Comparison of ENCODE assay signal across 10 mouse cellular contexts in genomic region chr1:72214470-72214961, GRCm38 (mm10). TPM values are rescaled to one million over a fixed set of nuclear protein-coding genes. Genes with fewer than 3 reads are reported as not detected.
DNase-seq lines count a peak whose midpoint lies in the region; ATAC-seq and TF ChIP-seq lines count a peak whose summit lies in the region.
"Had no signal": no experiment of that assay in that cellular context is flagged by ENCODE, and none has a peak within 500 bp of the region (broad histone marks: within the 10 kb centered on the region; RNA-seq: fewer than 3 reads in every experiment).

No protein-coding gene starts in this region.

- no peak for TF ChIP-seq CTCF in liver, postnatal 0 days (IDR thresholded peaks at IDR 0.05; ENCODE audit: low read depth)

- no peaks in the 10 kb centered on the region for H3K36me3 ChIP-seq in liver, postnatal 0 days (replicated peaks; ENCODE audit: insufficient read depth, low read length)
- no peaks in the 10 kb centered on the region for H3K36me3 ChIP-seq in heart, embryonic 13.5 days
- H3K36me3 ChIP-seq: lung, embryonic 15.5 days; neural tube, embryonic 13.5 days had no signal

- 29% methylated on average over 7 of the region's 7 CpGs for WGBS in liver, postnatal 0 days (ENCODE audit: insufficient replicate concordance)
- 41% methylated on average over 7 of the region's 7 CpGs for WGBS in heart, embryonic 13.5 days

- intact Hi-C loops in left cerebral cortex, postnatal 10 days (cut with DNase I) = no loop called here

- peak; percentile 34 for DNase-seq in liver, postnatal 0 days
- no peak for DNase-seq in liver
- peak; percentile 62 to 64 for DNase-seq in cerebellum, postnatal 36 days
- peak; percentile 57 to 59 for DNase-seq in spleen, postnatal 36 days (ENCODE audit: low spot score in 2 of 2)
- DNase-seq in urinary bladder, postnatal 10 days (ENCODE audit: low spot score) = no peak
- DNase-seq in left cerebral cortex, adult 11 months (ENCODE audit: low spot score) = no peak
- DNase-seq in left cerebral cortex, postnatal 10 days (ENCODE audit: extremely low spot score in 1 of 2, low spot score in 2 of 2) = no peak

- ATAC-seq in liver, postnatal 0 days = no peak
- ATAC-seq in heart, embryonic 13.5 days (ENCODE audit: extremely low read depth, insufficient number of reproducible peaks, low FRiP score, low TSS enrichment) = no peak

- no peak overlapping the region for H3K4me2 ChIP-seq in liver, postnatal 0 days (ENCODE audit: low read depth, low read length)
- H3K4me2 ChIP-seq in heart, embryonic 13.5 days = peak overlapping the region; percentile 19
- H3K4me2 ChIP-seq: lung, embryonic 15.5 days; neural tube, embryonic 13.5 days had no signal

- no peak overlapping the region for H3K4me3 ChIP-seq in liver, postnatal 0 days (ENCODE audit: low read depth, low read length)
- H3K4me3 ChIP-seq in heart, embryonic 13.5 days = no peak overlapping the region
- H3K4me3 ChIP-seq: lung, embryonic 15.5 days; neural tube, embryonic 13.5 days had no signal

- 0 out of 2 replicates have a peak, but pooled peaks cover 3% of the 10 kb centered on the region for H3K27me3 ChIP-seq in liver, postnatal 0 days (ENCODE audit: insufficient read depth, low read length)
- H3K27me3 ChIP-seq in heart, embryonic 13.5 days (replicated peaks) = no peaks in the 10 kb centered on the region
- H3K27me3 ChIP-seq: neural tube, embryonic 13.5 days had no signal

- peaks cover 10% of the 10 kb centered on the region for H3K4me1 ChIP-seq in liver, postnatal 0 days (ENCODE audit: insufficient read depth)
- peaks cover 28% of the 10 kb centered on the region for H3K4me1 ChIP-seq in heart, embryonic 13.5 days

- TF ChIP-seq EP300 in liver, postnatal 0 days (IDR thresholded peaks at IDR 0.05; ENCODE audit: low read depth) = no peak

- H3K9ac ChIP-seq in liver, postnatal 0 days (replicated peaks) = no peak overlapping the region
- peak overlapping the region; percentile 37; the same call in 1 of the 2 replicates for H3K9ac ChIP-seq in heart, embryonic 13.5 days
- H3K9ac ChIP-seq: lung, embryonic 15.5 days; neural tube, embryonic 13.5 days had no signal

- no peak overlapping the region for H3K27ac ChIP-seq in liver, postnatal 0 days (ENCODE audit: low read depth)
- peak overlapping the region; percentile 86 for H3K27ac ChIP-seq in heart, embryonic 13.5 days (replicated peaks)
- H3K27ac ChIP-seq: lung, embryonic 15.5 days; neural tube, embryonic 13.5 days had no signal

- H3K9me3 ChIP-seq in liver, postnatal 0 days (ENCODE audit: low read length) = no peaks in the 10 kb centered on the region
- H3K9me3 ChIP-seq in heart, embryonic 13.5 days = no peaks in the 10 kb centered on the region
- H3K9me3 ChIP-seq: lung, embryonic 15.5 days; neural tube, embryonic 13.5 days had no signal

RNA-seq across cellular contexts. Expression of gene Mreg, which starts 2.4 kb away (rescaled TPM):
- polyA plus RNA-seq in liver, postnatal 0 days (2015; fragmentation: Nextera tagmentation; extraction: Ambion mirVana) = 10.0 and 10.5 TPM in 2 replicates
- polyA plus RNA-seq in heart, embryonic 13.5 days (2015; fragmentation: Nextera tagmentation; extraction: Ambion mirVana) = 4.0 TPM in 2 replicates
- total RNA-seq in left cerebral cortex, postnatal 10 days (2021) = 1 to 10 TPM; 1.6 to 2.2 TPM

Comparison
In these comparisons a context has a peak if more than half of its experiments do, and no peak if none do; other contexts are left out.
1. DNase-seq: peak in liver, postnatal 0 days (single experiment), cerebellum, postnatal 36 days (2 of 2) and spleen, postnatal 36 days (2 of 2); none in liver (single experiment), urinary bladder, postnatal 10 days (single experiment), left cerebral cortex, adult 11 months (single experiment) and left cerebral cortex, postnatal 10 days (0 of 2).